Mouse (Mus musculus): ENCODE results near the gene Fgfr2.

- no peak for TF ChIP-seq CTCF (IDR thresholded peaks at IDR 0.05; ENCODE audit: extremely low read depth, insufficient read length, insufficient replicate concordance, low read depth, low read length)
- no peak for TF ChIP-seq POLR2A (IDR thresholded peaks at IDR 0.05; ENCODE audit: low read depth, low read length)
Measured at GRCm38 (mm10) chr7:130665358-130665757, 2457.8 kb downstream of the Fgfr2 start.

All from small intestine, adult 2 months (tissue).